Mouse (Mus musculus): ENCODE results near the gene Rbm46.

DNA sequence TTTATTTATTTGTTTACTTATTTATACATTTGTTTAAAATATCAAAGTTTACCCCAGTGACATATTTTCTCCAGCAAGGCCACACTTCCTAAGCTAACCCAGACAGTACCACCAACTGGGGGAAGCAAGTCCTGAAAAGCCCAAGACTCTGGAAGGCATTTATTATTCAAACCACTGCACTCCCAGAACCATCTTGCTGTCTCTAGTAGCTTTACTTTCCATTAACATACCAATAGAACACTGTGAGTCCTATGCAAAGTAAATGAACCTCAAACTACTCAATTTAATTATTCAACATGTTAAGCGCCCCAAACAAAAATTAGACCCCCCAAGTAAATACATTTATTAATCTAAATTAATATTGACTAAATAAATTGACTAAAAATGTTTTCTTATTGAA, 39.3 kb upstream of the Rbm46 start:
- TF ChIP-seq CTCF (conservative IDR thresholded peaks at IDR 0.05; ENCODE audit: insufficient read depth, insufficient read length, low read depth, low read length) (no peak), POLR2A (IDR thresholded peaks at IDR 0.05; ENCODE audit: low read depth, low read length) (no peak)

Measured in kidney, adult 2 months (tissue).